Mouse (Mus musculus): Measurements from ENCODE around the gene Orai2.
"Not testable (repeated sequence)": the region's sequence is repeated elsewhere in the genome, so short reads cannot be mapped to it uniquely, and the experiment has no call there.

Orai2 gene

DNA sequence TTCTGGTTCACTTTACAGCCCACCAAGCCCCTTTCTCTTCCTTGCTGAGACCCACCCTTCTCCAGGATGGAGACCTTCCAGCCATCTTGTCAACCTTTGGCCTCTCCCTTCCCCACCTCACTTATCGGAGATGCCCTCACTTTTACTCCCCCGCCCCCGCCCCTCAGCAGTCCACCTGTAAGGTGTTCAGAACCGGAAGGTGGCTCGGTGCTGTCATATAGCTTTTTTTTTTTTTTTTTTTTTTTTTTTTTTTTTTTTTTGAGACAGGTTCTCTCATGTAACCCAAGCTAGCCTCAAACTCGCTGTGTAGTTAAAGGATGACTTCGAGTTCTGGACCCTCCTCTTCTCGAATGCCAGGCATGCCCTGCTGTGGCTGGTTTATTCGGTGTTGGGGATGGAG, 2.4 kb upstream of the Orai2 start:
- no peak for DNase-seq

DNA sequence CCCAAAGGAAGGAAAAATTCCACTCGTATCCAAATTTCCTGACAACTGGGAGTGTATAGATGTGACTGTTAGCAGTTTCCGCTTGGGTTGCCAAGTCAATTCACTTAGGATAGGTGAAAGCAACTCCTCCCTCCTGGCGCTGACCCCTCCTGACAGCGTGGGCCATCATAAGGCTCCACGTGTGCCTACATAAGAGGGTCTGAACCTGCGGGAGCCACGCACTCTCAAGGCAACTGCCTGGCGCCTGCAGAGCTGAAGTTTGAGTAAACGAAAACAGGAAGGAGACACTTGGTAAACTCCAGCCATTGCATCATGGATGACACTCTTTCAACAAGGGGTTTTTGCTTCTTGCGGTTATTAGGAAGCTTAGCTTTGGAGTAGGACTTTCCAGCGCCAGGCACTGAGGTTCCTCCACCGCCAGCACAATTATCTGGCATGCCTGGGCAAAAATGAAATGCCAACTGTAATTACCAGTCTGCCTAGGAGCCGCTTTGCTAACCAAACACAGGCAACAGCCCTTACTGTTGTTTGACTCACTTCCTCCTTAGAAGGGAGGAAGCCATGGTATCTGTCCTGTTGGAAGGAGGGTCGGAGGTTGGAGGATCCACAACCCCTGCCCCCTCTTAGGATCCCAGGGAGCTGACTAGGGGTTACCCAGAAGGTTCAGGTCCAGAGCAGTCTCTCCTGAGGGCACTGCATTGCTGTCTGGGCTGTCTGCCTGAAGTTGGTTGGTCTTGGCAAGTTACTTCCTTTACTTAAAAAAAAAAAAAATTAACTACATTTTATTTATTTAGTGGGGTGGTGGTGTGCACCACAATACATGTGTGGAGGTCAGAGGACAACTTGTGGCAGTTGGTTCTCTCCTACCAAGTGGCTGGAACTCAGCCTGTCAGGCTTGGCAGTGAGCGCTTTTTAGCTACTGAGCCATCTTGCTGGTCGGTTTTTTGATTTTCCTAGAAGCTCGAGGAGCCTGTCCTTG, 1.1 kb upstream of the Orai2 start:
- DNase-seq = peak; percentile 87

GRCm38 (mm10) chr5:136169626-136170511, 644 bp downstream of the Orai2 start:
- peak; percentile 96 for DNase-seq

DNA sequence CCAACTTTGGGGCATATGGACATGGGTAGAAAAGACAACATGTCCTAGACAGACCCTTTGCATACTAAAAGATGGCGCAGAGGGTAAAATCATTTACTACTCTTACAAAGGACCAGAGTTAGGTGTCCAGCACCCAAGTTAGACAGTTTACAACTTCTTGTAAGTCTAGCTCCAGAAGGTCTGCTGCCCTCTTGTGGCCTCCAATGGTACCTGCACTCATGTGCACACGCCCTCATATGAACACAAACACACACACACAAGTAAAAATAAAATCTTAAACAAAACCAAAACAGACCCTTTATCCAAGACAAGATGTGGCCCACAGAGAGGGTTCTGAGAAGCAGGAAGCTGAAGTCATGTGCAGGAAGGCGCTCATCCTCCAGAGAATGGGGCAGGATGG, 2.4 kb downstream of the Orai2 start:
- no peak for DNase-seq

- no peak for DNase-seq
These were observed 3.2 kb downstream of the Orai2 start for GRCm38 (mm10) chr5:136167296-136167695.

- DNase-seq = no peak
These were observed 5.3 kb downstream of the Orai2 start for GRCm38 (mm10) chr5:136165246-136165645.

DNA sequence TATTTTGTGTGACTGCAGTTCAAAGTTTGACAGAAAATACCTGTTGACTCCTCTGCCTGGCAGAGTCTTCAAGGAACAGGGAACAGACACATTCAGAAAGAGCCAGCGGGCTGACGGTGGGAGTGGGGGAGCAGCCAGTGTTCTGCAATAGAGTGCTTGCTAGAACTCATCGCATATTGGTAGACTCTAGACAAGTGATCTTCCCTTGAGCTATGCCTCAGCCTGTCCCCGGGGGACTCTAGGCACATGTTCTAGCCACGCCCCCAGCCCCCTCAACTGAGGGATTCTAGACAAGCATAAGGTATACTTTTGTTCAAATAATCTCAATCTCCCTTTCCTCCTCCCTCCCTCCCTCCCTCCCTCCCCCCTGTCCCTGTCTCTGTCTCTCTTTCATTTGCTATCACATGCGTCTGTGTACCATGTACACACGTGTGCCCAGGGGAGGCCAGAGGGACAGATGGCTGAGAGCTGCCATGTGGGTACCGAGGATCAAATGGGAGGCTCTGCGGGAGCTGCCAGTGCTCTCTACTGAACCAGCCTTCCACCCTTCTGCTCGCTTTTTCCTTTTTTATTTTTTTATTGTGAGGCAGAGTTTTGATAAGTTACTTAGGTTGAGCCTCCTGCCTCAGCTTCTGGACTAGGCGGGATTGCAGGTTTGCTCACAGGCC, 6.6 kb downstream of the Orai2 start:
- no peak for DNase-seq

- DNase-seq = peak; percentile 97
These were observed 10.4 kb downstream of the Orai2 start for GRCm38 (mm10) chr5:136160084-136160483.

DNA sequence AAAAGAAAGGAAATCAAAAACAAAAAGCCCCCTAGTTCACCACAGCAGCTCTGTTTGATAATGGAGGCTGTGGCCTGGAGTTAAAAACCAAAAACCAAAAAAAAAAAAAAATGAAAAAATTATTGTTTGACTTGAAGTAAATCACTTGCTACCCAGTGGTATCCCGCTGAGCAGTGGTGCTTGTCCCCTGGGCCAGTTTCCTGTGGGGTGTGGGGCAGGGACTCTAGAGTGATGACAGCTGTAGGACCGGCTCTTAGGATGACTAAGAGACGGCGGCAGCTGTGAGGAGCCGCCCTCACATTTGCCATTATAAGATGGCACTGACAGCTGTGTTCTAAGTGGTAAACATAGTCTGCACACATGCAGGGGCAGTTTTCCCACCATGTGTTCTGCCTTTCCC, 15.1 kb downstream of the Orai2 start:
- DNase-seq = peak; percentile 95

DNA sequence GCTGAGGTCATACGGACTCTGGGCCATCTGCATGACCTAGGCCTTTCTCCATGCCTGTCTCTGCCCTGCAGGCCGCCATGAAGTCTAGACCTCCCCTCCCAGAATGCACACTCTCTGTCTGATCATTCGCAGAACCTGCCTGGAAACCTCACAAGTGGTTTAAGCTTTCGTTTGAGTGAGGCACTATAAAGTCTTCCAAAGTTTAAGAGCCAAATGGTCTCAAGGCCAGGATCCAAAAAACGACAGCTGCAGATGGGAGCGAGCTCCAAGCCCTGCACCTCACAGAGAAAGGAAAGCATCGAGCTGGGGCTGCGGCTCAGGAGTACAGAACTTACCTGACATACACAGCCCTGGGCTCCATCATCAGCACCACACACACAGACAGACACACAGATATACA, 18.1 kb downstream of the Orai2 start:
- DNase-seq = peak; percentile 95

- not testable (repeated sequence) for DNase-seq
These were observed 21.4 kb downstream of the Orai2 start for GRCm38 (mm10) chr5:136149134-136149576.

DNA sequence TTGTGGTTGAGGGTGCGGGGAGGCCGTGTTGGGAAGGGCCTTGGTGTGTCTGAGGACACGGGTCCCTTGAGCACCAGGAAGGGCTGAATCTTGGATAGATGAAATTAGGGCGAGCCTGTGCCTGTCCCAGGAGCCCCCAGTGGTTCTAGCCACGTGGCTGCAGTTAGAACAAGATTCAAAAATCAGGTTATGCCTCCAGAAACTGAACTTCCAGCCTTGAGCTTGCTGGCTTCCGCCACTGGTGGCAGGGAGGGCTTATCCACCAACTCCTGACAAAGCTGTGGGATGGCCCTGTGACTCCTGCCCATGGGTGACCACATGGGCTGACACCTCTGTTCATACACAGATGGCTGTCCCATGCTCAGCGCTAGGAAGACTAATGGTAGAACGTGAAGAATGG, 22.8 kb downstream of the Orai2 start:
- no peak for DNase-seq

GRCm38 (mm10) chr5:136146936-136147335, 23.6 kb downstream of the Orai2 start:
- DNase-seq = no peak

DNA sequence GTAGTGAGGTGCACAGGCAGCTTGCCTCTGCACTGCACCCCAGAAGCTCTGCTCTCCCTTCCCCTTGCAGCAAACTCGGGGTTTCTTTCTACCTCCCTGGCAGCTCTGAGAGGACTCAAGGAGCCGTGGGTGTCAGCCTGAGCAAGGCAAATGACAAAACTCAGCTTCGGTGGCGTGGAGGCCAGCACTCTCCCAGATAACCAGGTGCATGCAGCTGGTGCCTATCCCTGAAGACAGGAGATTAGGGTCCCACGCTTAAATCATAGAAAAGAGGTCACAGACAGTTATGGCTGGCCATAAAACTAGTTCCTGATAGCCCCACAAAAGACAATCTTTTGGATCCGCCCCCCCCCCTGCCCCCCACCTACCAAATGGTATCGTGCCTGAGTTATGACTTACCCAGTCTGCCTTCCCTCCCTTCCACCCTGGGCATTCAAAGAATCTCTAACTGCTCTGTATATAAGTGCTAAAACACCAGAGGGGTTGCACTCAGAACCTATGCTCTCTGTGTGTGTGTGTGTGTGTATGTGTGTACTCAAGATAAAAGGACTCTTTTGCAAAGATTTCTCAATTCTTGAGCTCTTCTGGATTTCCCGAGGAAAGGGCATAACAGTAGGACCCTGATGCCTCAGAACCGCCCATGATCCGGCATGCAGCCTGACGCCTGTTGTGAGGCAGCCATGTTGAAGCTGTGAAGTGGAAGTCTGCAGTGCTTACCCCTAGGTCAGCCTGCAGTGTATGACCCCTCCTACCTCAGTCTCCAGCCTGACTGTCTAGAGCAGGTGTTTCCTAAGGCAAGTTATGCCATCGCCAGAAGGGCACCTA, 25.7 kb downstream of the Orai2 start:
- DNase-seq = peak; percentile 92

- no peak for DNase-seq
These were observed 27.3 kb downstream of the Orai2 start for GRCm38 (mm10) chr5:136143161-136143755.

GRCm38 (mm10) chr5:136142746-136143145, 27.8 kb downstream of the Orai2 start:
- DNase-seq = no peak

DNA sequence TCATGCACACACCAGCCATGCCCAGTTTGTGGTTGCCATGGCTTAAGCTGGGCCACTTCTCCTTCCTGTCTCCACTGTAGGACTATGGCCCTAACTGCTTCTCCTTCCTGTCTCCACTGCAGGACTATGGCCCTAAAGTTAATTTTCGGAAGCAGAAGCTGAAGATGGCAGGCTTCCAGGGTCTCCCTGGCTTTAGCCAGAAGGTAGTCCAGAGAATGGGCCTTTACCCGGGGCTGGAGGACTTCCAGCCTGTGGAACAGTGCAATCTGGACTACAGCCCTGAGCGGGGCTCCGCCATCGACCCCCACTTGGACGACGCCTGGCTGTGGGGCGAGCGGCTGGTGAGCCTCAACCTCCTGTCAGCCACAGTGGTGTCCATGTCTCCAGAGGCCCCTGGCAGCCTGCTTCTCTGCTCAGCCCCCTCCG, 30.4 kb downstream of the Orai2 start:
- peak; percentile 95 for DNase-seq

DNA sequence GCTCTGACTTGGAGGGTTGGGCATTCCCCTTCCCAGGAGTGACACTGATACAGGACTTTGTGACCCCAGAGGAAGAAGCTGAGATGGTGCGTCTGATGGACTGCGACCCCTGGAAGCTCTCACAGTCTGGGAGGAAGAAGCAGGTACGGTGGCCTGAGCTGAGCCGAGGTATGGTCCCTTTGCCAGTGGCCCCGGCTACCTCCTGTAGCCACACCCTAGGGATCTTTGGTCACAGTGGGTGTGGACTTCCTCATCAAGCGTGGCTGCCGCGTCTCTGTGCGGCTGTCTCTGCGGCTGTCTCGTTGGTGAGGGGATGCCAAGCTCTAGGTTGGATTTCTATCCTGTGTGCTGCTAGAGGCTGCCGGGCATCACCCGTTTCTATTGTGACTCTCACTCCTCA, 31.1 kb downstream of the Orai2 start:
- DNase-seq = peak; percentile 92

DNA sequence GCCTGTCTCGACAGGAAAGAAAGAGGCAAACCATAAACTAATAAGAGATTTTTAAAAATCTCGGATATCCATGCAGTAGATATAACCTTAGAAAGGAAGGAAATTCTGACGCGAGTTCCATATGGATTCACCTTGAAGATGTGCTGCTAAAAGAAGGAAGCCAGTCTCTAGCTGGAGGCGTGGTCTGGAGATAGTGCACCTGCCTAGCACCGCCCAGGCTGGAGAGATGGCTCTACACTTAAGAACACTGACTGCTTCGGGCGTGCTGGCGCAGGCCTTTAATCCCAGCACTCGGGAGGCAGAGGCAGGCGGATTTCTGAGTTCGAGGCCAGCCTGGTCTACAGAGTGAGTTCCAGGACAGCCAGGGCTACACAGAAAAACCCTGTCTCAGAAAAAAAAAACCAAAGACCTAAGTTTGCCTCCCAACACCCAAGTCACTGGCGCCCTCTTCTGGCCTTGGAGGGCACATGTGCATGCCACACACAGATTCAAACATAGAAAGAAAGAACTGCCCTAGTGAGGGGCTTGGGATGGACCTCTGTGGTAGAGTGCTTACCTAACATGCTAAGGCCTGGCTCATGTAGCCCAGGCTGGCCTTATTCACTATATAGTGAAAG, 32.7 kb downstream of the Orai2 start:
- no peak for DNase-seq

DNA sequence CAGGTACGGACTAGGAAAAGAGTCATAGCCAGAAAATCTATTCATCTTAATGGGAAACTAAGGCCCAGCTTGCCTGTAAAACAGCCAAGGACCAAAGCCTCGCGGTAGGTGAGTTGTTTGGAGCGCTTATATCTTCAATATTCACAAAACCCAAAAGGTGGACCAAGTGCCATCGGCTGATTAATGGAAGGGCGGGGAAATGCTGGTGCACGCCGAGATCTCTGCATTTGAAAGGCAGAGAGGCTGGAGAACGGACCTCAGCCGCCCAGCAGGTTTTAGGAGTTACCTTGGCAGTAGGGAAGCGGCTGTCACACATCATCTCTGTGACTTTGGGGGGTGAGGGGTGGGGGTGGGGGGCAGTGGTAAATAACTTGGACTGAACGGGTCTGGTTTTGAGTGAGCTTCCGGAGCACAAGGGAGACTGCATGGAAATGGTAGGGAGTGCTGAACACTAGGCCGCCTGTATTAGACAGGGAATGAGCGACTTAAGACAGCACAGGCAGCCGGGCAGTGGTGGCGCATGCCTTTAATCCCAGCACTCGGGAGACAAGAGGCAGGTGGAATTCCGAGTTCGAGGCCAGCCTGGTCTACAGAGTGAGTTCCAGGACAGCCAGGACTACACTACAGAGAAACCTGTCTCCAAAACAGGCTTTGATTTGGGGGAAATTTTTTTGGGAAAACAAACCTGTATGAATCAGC, 34.1 kb downstream of the Orai2 start:
- no peak for DNase-seq
